Mouse (Mus musculus): ENCODE results near the gene Rfng. TPM values are rescaled to one million over a fixed set of nuclear protein-coding genes. Genes with fewer than 3 reads are reported as not detected.
"Not testable (repeated sequence)": the region's sequence is repeated elsewhere in the genome, so short reads cannot be mapped to it uniquely, and the experiment has no call there.

Gene Rfng
- total RNA-seq, 2 experiments from 2014 or later = 12.2 to 12.5 TPM

DNA sequence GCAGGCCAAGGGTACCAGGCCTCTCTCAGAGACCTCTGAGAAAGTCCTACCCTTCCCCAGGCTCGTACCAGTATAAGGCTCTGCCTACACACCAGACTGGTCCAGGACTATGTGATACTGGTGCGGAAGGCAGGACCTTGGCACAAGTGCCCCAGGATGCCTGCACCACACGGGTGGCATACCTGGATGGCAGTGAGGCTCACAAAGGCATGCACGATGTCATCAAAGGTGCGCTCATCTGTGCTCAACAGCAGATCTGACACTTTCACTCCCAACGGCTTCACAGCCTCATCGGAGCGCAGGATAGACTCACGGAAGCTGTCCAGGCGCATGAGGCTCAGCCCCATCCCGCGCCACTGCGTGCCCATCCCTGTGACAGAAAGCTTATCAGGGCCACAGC lies 34.2 kb upstream of the Rfng start:
- DNase-seq = no peak
- intact Hi-C loops (cut with DNase I) = no loop called here

DNA sequence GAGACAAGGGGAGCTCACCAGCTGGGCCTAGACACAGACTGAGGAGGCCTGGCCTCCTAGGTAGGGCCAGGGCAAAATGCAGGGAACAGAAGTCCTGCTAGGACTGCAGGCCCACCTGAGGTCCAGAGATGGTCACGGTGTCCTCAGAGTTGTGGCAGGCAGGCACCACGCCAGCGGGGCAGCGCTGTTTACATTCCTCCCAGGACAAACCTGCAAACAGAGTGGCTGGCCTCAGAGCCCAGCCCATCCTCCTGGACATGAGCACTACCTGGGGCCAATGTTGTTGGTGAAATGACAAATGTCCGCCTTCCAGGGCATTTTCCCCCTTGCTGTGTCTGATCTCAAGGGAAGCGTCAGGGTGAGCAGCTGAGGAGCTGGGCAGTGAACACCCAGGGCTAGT lies 33.4 kb upstream of the Rfng start:
- intact Hi-C loops (cut with DNase I) = no loop called here
- no peak for DNase-seq

DNA sequence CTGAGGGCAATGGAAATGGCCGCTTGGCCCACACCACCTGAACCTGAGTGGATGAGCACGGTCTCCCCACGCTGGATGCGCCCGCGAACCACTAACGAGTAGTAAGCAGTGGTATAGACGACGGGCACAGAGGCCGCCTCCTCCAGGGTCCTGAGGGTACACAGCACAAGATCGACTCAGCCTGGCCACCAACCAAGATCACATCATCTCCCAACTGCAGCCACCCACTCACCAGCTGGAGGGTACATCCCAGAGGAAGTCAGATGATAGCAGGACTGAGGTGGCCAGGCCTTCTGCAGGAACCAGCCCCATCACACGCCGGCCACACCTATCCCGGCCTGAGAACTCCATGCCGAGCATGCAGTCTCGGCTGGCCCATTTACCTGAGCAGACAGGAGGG lies 28.1 kb upstream of the Rfng start:
- intact Hi-C loops (cut with DNase I) = no loop called here
- DNase-seq = no peak

DNA sequence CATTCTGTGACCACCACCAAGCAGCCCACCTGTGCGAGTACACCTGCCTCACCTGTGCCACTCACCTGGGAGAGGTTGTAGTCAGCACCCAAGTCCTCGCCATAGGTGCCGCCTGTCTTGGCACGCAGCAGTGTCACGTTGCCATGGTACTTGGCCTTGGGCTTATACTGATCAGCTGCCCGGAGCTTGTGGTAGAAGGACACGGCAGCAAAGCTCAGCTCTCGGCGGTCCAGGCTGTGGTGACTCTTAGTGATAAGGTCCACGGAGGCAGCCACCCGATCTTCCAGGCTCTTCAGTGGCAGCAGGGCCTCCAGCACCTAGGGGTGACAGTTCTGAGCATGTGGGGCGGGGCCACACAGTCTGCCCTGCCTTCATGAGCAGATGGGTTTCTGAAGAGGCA lies 24.0 kb upstream of the Rfng start:
- intact Hi-C loops (cut with DNase I) = no loop called here

DNA sequence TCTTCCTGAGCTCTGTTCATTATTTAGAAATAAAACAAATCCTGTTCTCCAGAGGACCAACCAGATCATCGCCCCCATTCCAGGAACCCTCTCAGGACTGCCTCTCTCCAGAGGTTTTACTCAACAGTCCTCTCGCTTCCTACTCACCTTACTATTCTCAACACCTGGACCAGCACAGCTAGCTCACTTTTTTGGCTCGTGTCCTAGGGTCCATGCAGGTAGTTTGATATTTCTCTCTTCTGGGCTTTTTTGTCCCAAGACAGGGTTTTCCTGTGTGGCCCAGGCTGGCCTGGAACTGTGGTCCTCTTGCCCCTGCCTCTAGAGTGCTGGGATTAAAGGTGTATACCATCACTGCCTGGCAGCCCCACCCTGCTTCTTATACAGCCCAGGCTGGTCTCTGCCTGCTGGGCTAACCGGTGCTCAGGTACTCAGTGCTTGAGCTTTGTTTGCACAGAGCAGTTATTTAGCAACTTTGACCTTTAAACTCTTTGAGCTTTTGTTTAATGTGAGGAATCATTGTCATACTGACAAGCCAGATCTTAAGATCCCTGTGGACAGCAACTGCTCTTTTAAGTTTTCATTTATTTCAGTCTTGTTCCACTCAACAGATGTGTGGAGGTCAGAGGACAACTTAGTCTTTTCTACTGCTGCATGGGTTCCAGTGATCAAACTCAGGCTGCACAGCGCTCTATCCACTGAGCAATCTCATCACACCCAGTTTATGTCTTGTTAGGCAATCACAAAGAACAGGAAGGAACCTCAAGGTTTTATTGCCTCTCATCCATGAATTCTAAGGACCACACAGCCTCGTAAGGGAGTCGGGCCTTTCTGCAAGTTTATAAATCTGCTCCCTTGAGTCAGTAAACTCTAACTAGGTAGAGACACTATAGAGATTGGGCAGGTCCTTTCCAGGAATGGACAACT lies 21.6 kb upstream of the Rfng start:
- no peak for DNase-seq
- intact Hi-C loops (cut with DNase I) = no loop called here

More for the DNA sequence above, 24.0 kb upstream of the Rfng start:
- DNase-seq = no peak

DNA sequence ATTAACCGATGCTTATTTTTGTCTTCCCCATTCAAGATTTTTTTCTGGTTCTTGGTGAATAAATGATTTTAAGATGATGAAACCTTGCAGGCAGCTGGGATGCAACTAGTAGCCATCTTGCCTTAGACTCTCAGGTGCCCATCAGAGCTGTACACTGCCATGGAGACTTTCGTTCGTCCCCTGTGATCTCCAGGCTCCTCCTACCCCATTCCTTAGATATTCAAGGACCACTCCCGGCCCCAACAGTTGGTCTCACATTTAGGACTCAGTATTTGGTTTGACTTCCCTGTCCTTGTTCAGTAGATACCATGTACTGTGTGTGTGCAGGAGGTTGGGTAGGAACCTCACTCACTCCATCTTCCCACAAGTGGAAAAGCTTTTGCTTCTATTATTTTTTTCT lies 20.8 kb upstream of the Rfng start:
- intact Hi-C loops (cut with DNase I) = no loop called here
- DNase-seq = no peak

DNA sequence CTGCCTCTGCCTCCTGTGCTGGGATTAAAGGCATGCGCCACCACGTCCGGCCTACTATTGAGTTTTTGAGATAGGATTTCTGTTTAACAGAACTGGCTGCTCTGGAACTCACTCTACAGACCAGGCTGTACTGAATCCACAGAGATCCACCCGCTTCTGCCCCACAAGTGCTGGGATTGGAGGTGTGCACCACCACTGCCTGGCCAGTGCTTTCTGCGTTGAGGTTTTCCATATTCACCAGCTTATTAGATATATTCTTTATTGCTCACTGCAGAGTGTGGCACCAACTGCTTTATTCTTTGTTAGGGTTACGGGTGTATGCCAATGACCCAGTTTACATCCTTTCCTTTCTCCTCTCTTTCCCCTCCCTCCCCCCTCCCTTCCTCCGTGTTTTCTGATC lies 20.3 kb upstream of the Rfng start:
- intact Hi-C loops (cut with DNase I) = no loop called here

DNA sequence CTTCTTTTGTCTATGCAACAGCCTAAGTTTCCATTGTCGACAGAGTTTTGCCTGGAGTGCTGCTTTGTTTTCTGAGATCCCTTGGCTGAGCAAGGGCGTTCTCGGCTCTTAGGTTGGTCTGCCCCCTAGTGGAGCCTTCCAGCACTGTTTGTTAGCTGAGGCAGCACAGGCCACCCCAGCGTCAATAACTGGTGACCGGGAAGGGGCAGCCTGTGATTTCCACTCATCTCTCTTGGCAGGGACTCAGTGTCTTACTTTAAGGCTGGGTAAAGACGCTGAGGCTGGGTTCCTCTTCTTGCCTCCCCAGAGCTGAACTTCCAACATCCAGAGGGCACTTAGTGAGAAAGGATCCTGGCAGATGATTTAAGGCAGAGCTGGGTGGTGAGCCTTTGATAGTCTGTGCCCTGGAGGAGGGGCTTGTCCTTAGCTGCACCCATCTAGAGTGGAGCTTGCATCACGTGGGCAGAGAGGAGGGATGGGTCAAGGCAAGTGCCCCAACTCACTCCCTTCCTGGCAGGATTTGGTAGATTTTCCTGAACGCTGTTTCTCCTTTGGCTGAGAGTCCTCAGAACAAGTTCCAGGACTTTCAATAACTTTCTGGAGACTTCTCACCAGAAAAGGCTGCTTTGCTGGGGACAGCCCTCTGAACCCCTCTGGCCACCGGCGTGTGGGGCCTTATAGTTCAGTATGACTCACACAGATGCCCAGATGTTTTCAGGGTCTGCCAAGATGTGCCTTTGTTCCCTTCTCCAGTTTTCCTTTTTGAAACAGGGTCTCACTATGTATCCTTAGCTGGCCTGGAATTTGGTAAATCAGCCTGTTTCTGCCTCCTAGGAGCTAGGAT lies 16.3 kb upstream of the Rfng start:
- peak; percentile 93 to 95 for DNase-seq
- intact Hi-C loops (cut with DNase I) = loop anchor here (2.0 kb wide), 1 partner anchor 105 kb away; no protein-coding TSS in a partner anchor

More for the DNA sequence above, 20.3 kb upstream of the Rfng start:
- DNase-seq = no peak

DNA sequence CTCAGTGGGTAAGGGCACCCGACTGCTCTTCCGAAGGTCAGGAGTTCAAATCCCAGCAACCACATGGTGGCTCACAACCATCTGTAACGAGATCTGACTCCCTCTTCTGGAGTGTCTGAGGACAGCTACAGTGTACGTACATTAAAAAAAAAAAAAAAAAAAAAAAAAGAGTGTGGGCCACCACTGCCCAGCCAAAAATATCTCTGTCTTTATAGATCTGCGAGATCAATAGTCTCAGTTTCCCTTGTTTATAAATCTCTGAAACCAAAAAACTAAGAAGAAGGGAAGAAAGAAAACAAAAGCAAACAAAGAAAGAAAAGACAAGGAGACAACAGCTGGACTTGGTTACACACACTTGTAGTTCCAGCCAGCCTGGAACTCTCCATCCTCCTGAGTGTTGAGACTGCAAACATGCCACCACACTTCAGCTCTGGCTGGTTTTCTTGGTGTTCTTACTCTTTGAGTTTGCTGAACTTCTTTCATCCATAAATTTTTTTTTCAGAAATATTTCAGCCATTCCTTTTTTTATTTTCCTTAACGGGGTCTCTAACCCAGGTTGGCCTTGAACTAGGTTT lies 15.4 kb upstream of the Rfng start:
- intact Hi-C loops (cut with DNase I) = no loop called here
- no peak for DNase-seq

DNA sequence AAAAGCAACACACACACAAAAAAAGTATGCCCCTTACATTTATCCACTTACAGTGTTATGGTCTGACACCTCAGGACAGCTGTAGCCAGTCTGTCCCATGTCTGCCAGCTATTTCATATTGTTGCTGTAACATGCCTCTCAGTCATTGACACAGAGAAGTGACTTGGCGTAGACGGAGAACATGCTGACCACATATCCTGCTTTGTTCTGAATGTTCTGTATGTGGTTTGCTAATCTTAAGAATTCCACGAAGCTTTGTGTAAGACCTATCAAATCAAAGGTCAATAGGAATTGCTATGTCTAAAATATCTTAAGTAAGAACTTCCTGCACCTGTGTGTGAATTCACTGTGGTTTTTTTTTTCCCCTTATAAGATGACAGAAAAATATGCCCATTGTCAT lies 14.2 kb upstream of the Rfng start:
- DNase-seq = no peak
- intact Hi-C loops (cut with DNase I) = no loop called here

DNA sequence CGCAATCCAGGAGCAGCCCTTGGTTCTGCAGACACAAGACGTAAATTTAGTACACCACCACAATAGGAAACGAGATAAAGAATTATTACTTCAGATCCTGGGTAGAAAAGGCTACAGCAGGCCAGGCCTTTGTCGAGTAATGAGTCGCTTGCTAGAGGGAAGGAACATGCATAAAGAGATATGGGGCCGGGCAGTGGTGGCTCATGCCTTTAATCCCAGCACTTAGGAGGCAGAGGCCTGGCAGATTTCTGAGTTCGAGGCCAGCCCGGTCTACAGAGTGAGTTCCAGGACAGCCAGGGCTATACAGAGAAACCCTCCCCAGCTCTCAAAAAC lies 12.6 kb upstream of the Rfng start:
- DNase-seq = no peak
- intact Hi-C loops (cut with DNase I) = loop anchor here (1.0 kb wide), 1 partner anchor 76 kb away; no protein-coding TSS in a partner anchor

DNA sequence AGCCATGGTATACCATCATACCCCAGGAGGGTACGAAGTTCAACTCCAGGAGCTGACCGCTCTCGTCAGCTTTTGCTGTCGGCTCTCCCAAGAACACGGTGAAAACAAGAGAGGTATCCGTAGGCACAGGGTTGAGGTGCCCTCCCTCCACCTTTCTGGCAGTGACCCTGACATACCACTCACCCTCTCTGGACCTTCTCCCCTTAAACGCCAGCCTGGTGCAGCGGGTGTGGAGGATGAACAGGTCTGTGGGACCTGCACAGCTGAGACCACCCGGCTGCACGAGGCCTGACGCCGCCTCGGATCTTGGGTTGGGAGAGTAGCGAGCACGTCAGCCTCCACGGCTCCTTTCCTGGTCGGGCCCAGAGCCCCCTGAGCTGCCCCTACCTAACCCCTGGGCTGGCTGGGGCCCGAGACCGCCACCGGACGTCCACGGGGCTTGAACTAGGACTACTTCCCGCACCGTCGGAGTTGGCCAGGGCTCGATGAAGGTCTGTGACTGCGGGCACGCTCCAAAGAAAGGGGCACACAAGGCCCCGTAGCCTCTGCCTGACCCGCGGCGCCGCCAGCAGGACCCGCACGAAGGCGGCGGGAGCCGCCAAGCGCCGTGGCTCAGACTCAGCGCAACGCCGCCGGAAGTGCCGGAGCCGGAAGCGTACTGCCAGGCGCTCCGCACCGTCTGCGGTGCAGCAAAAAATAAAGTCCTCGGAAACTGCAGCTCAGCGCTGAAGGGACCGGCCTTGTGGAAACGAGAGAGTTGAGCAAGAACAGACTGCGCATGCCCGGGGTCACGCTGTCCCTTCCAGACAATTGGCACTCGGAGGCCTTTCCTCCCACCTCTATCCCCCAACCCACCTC lies 12.0 kb upstream of the Rfng start, which contains the start of gene Dus1l:
TSS of gene Dus1l (minus strand) at position 648 of the 858 bp plus-strand sequence.
- DNase-seq = peak; percentile 98 to 99
- intact Hi-C loops (cut with DNase I) = loop anchor here (1.0 kb wide), 1 partner anchor 76 kb away; no protein-coding TSS in a partner anchor

DNA sequence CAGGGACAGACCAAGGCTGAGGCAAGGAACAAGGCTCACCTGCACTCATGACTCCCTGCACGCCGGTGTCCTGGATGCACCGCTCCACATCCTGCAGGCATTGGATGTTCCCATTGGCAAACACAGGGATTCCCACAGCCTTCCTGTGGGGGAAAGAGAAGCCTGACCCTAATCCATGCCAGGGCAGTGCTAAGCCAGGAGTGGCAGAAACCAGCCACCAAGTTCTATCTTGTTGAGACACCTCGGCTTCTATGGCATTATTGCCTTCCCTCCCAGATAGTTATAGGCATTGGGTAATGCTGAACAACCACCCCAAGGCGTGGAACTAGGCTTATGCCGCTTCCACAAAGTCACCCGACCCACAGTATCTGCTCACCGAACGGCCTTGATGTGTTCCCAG lies 8.6 kb upstream of the Rfng start:
- no peak for DNase-seq
- intact Hi-C loops (cut with DNase I) = no loop called here

DNA sequence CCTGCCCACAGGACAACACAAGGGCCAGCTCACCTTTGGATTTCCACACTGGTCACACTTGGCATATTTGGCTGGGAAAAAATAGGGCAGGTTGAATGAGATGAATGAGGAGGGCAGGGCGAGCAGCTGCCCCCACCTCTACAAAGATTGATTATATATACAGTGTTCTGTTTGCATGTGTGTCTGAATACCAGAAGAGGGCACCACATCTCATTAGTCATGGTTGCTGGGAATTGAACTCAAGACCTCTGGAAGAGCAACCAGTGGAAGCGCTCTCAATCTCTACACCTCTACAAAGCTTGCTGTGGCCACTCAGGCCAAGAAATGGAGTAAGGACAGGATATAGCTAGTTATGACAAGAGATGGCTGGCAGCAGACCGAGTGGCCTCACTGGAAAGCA lies 5.8 kb upstream of the Rfng start:
- no peak for DNase-seq
- intact Hi-C loops (cut with DNase I) = no loop called here

DNA sequence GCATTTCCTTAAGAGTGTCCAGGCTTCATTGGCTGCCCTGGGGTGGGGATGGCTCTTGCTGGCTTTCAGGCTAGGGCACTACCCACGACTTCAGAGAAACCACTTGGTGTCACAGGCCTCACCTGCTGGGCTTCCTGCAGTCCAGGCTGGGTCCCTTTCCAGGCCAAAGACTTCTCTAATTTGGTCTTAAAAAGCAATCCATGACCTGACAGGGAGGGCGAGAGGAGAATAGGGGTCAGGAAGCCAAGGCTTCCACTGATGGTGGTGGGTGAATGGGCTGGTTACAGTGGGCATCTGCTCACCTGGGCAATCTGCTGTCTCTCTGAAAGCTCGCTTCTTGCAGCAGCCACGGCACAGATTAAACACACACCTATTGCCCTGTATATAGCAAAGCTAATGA lies 5.3 kb upstream of the Rfng start:
- intact Hi-C loops (cut with DNase I) = no loop called here
- DNase-seq = no peak

DNA sequence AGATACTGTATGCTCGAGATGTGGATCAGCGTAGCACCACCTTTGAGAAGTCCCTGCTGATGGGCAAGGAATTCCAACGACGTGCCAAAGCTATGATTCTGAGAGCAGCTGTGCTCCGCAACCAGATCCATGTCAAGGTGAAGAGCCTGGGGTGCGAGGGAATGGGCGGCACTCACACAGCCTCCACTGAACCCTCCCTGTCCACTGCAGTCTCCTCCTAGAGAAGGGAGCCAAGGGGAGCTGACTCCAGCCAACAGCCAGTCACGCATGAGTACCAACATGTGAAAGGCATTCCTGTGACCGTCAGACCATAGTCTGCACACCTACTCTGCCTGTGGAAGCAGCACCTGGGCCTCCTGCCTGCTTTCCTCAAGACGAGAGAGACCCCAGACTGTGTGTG lies 4.5 kb upstream of the Rfng start:
- intact Hi-C loops (cut with DNase I); DNase-seq: not testable (repeated sequence)

DNA sequence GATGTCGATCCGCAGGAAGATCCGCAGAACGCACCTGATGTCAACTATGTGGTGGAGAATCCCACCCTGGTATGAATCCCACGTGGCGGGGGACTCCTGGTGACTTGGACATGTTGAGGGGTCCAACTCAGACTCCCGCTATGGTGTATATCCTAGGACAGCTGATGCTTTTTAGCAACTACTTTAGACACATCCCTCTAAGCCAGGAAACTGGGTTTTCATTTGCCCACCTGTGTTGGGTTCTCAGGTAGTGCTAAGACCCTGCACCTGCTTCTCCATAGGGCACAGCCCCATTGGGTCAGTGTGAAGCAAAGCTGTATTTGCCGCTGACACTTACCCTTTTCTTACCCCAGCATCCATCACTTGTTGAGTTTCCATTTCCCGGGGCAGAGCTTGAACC lies 1.1 kb upstream of the Rfng start:
- intact Hi-C loops (cut with DNase I) = no loop called here
- no peak for DNase-seq

DNA sequence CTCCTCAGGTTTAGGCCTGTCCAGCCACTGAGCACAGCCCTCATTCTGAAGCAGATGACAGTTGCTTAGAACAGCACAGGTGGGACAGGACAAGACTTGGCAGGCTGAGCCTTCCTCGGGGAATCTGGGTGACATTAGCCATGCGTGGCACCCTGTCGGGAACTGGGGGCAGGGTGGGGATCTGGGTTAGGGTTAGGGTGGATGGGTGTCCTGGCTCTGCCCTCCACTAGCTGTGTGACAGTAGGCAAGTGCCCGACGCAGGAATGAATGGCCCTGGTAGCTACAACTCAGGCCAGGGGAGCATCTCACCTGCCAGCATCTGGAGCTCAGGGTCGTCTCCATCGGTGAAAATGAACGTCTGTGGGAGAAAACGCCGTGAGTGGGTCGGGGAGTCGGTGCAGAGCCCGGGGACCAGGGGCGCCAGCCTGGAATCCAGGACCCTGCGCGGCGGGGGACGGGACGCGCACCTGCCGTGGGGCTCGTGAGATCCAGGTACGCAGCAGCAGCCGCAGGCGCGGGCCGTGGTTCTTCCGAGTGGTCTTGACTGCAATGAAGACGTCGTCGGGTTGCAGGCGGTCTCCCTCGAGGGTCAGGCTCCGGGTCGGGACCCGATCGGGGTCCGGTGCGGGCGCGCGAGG lies 462 bp downstream of the Rfng start:
- no peak for DNase-seq
- intact Hi-C loops (cut with DNase I) = no loop called here

DNA sequence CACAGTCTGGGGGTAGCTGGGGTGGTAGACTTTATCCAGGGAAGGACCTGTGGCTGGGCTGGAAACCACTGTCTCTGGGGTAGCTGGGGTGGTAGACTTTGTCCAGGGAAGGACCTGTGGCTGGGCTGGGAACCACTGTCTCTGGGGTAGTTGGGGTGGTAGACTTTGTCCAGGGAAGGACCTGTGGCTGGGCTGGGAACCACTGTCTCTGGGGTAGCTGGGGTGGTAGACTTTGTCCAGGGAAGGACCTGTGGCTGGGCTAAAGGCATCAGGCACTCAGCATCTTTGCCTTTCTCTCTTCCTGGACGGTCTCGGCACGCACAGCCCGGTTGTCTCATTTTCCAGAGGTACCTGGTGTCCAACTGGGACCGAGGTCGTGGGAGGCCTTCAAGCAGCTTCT lies 2.6 kb downstream of the Rfng start:
- intact Hi-C loops (cut with DNase I); DNase-seq: not testable (repeated sequence)

DNA sequence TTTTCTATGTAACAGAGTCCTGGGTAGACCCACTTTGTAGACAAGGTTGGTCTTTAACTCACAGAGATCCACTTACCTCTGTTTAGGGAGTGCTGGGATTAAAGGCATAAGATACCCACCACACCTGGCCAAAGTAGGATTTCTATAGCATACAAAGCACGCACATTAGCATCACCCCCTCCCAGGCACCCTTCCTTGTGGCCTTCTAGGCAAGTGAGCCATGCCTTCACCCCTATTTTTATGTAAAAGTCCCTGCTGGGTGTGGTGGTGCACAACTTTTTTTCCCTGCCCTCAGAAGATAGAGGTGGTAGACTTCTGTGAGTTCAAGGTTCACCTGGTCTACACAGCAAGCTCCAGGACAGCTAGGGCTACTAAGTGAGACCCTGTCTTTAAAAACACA lies 4.1 kb downstream of the Rfng start:
- intact Hi-C loops (cut with DNase I) = loop anchor here (5.0 to 10.0 kb wide), 3 partner anchors 123 to 293 kb away; no protein-coding TSS in a partner anchor
- DNase-seq = no peak
